Mouse (Mus musculus) midbrain, postnatal 0 days (tissue): ENCODE results near the gene Fubp1. TPM values are rescaled to one million over a fixed set of nuclear protein-coding genes. Genes with fewer than 3 reads are reported as not detected.
"Not testable (repeated sequence)": the region's sequence is repeated elsewhere in the genome, so short reads cannot be mapped to it uniquely, and the experiment has no call there.

Source experiments
- ATAC-seq: fragments of 200-750 bp; cut with Nextera tagmentation; 2 replicates; pipeline ENCODE4 v1.8.0; 2017; ENCODE audit warnings: moderate number of reproducible peaks, mild to moderate bottlenecking, moderate TSS enrichment, moderate library complexity; ENCODE audit not compliant: low FRiP score
- DNase-seq: peaks from one replicate; pipeline ENCODE4 v3.0.0-alpha.2; 2015; ENCODE audit warnings: low spot score
- H3K27ac ChIP-seq: fragments of 300-500 bp; sonication (generic); 2 replicates; pipeline ENCODE4 v1.5.1; 2014; ENCODE audit warnings: low read depth, mild to moderate bottlenecking, low read length, mixed read lengths
- H3K27me3 ChIP-seq: fragments of 300-500 bp; sonication (generic); 2 replicates; pipeline ENCODE4 v1.6.1; 2014; ENCODE audit warnings: low read length, control low read depth, mixed read lengths; ENCODE audit not compliant: insufficient read depth
- H3K36me3 ChIP-seq: fragments of 300-500 bp; sonication (generic); 2 replicates; pipeline ENCODE4 v1.6.1; 2014; ENCODE audit warnings: low read length, control low read depth, mixed read lengths; ENCODE audit not compliant: insufficient read depth
- H3K4me1 ChIP-seq: fragments of 300-500 bp; sonication (generic); 2 replicates; pipeline ENCODE4 v1.6.1; 2014; ENCODE audit warnings: mild to moderate bottlenecking, control low read depth, antibody characterized with exemption, low read length, mixed read lengths; ENCODE audit not compliant: insufficient read depth
- H3K4me2 ChIP-seq: fragments of 300-500 bp; sonication (generic); 2 replicates; pipeline ENCODE4 v1.6.1; 2014; ENCODE audit warnings: low read depth, mild to moderate bottlenecking, low read length, mixed read lengths; ENCODE audit not compliant: poor library complexity, severe bottlenecking
- H3K4me3 ChIP-seq: fragments of 300-500 bp; sonication (generic); 2 replicates; pipeline ENCODE4 v1.5.1; 2014; ENCODE audit warnings: low read depth, mild to moderate bottlenecking, low read length, moderate library complexity
- H3K9ac ChIP-seq: fragments of 300-500 bp; sonication (generic); replicated peaks from 2 replicates; pipeline ENCODE4 v1.6.1; 2014; ENCODE audit warnings: mild to moderate bottlenecking, low read length, moderate library complexity, mixed read lengths; ENCODE audit not compliant: poor library complexity, severe bottlenecking
- H3K9me3 ChIP-seq: fragments of 300-500 bp; sonication (generic); 2 replicates; pipeline ENCODE4 v1.6.1; 2016; ENCODE audit warnings: low read length, control low read depth
- CTCF ChIP-seq: IDR thresholded peaks from 2 replicates; pipeline ENCODE4 v1.5.1; 2016; ENCODE audit warnings: antibody characterized with exemption, mild to moderate bottlenecking
- WGBS: fragments of 180-500 bp; shearing (Covaris S2); extraction: QIAGEN DNeasy Blood & Tissue Kit; methylation state at CpG from one replicate; pipeline ENCODE4 v1.1.7; 2014; 5-methylcytosine and 5-hydroxymethylcytosine counted together
- polyA plus RNA-seq: library from polyadenylated mRNA; unstranded; fragments of >200 nt; fragmentation: Nextera tagmentation; extraction: Ambion mirVana; gene quantifications from 2 replicates; pipeline ENCODE4 v1.2.1, GENCODE M21; 2015
- total RNA-seq: library from RNA; depleted of rRNA; stranded (reverse); fragments of >200 nt; gene quantifications from 2 replicates; pipeline ENCODE4 v1.2.3, GENCODE M21; 2014

Fubp1 gene
- total and polyA plus RNA-seq, 2 experiments from 2014 or later, result 127 to 183 TPM

DNA sequence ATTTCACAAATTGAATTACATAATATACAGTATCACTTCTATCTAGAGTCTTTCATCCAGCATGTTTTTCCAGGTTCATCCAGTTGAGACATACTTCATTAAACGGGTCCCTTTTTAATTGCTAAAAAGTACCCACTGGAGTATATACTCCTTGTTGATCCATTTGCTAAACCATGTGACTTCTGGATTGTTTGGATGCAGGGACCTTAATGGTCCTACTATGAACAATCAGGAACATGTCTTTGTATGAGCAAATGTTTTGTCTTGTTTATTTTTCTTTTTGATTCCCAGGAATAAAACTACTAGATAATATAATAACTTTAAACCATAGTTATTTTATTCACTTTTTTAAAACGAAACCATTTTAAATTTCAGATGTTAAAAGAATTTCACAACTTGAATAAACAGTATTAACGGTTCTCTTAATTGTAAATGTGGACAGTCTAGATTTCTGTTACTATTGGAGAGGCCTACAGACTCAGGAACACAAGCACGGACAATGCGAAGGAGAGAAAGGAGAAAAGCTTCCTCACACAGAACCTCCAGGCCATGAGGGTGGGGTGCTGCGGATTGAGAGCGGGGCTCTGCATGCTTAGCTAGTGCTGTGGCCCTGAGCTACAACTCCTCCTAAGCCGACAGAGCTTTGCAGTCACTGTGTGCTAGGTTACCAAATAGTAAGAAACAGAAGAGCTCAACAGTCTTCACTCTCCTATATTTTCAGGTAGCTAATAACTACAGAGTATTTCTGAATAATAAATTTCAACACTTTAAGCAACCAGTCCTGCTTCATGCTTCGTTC, 19.3 kb upstream of the Fubp1 start:
- no peak overlapping the region for H3K9ac ChIP-seq
- DNase-seq, result no peak
- 0 out of 2 replicates have a peak, but pooled peaks cover 4% of the 10 kb centered on the region for H3K4me1 ChIP-seq
- H3K4me2 ChIP-seq, result peak overlapping the region; percentile 40
- TF ChIP-seq CTCF, result no peak
- no peaks in the 10 kb centered on the region for H3K9me3 ChIP-seq
- ATAC-seq, result no peak
- H3K27ac ChIP-seq, result no peak overlapping the region
- 74% methylated on average over 9 of the region's 9 CpGs for WGBS
- no peaks in the 10 kb centered on the region for H3K36me3 ChIP-seq
- H3K4me3 ChIP-seq, result no peak overlapping the region
- H3K27me3 ChIP-seq, result no peaks in the 10 kb centered on the region

DNA sequence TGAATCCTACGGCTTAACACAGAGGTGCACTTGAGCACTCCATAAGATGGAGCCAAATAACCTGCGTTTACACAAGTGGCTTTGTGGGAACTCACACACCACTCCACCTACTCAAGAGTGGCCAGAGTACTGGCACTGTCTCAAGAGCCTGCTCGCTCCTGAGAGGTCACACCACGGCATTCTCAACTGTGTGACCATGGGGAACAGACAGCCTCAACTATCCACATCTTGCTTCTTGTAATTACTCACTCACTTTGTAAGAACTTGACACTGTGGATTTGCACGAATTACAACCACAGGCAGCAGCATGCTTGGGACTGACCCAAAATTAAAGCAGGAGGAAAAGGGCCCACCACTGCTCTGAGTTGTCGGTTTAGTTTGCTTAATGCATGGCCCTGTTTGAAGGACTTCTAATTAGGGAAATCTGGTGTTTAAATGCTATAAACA, 18.4 kb upstream of the Fubp1 start:
- Histone ChIP-seq H3K4me3 (peak overlapping the region; percentile 39), H3K27me3 (no peaks in the 10 kb centered on the region), H3K9me3 (no peaks in the 10 kb centered on the region), H3K9ac (no peak overlapping the region), H3K27ac (no peak overlapping the region), H3K36me3 (no peaks in the 10 kb centered on the region), H3K4me2 (peak overlapping the region; percentile 48), H3K4me1 (0 out of 2 replicates have a peak, but pooled peaks cover 4% of the 10 kb centered on the region)
- DNase-seq (peak; percentile 19), ATAC-seq (no peak)
- TF ChIP-seq CTCF, result no peak
- WGBS, result 54% methylated on average over 6 of the region's 6 CpGs

DNA sequence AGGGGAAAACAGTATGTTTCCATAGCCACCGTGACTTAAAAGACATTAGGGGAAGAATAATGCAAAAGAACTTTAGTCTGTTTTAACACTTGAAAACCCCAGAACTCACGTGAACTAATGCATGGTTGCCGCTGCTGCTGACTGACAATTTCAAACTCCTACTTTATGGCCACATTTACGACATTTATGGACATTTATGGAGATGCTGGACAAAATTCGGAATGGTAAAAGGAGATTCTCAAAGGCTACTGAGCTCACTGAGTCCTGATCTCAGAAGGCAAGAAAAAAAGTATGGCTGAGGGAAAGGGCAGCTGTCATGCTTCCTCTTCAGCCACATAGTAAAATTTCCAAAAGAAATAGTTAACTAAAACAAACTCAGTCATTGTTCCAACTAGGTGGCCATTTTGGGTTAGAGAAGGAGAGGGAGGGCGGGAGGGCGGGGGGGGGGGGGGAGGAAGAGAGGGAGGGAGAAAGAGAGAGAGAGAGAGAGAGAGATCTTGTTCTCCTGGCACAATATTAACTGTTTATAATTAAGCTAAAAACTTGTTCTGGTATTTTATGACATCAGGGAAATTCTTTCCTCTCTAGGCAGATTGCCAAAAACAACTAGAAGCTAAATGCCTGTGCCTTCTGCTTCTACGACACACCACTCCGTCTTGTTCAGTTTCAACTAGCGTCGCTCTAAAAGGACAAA, 17.8 kb upstream of the Fubp1 start:
- H3K4me1 ChIP-seq, result 0 out of 2 replicates have a peak, but pooled peaks cover 4% of the 10 kb centered on the region
- no peak overlapping the region for H3K27ac ChIP-seq
- 39% methylated on average over 10 of the region's 11 CpGs for WGBS
- H3K4me3 ChIP-seq, result peak overlapping the region; percentile 39
- DNase-seq (peak; percentile 46), ATAC-seq (no peak)
- TF ChIP-seq CTCF, result no peak
- H3K9me3 ChIP-seq, result no peaks in the 10 kb centered on the region
- H3K36me3 ChIP-seq, result no peaks in the 10 kb centered on the region
- H3K27me3 ChIP-seq, result no peaks in the 10 kb centered on the region
- peak overlapping the region; percentile 62; the same call in 1 of the 2 replicates for H3K9ac ChIP-seq
- peak overlapping the region; percentile 48 for H3K4me2 ChIP-seq

DNA sequence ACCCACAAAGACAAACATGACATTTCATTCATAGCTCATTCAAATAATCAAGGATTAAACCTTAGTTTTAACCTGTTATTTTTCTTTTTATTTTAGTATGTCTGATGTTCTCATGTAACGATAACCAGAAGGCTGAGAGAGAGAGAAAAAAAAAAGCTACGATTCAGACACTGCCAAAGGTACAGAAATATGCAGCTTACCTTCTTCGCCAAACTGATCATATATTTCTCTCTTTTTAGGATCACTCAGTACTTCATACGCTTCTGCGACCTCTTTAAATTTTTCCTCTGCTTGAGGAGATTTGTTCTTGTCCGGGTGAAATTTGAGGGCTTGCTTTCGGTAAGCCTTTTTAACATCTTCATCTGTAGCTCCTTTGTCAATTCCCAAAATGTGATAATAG, 17.0 kb upstream of the Fubp1 start:
- WGBS, result 3% methylated on average over 7 of the region's 7 CpGs
- Histone ChIP-seq H3K9me3 (no peaks in the 10 kb centered on the region), H3K4me3 (peak overlapping the region; percentile 57), H3K27me3 (no peaks in the 10 kb centered on the region), H3K36me3 (no peaks in the 10 kb centered on the region), H3K4me2 (peak overlapping the region; percentile 50), H3K27ac (peak overlapping the region; percentile 73), H3K9ac (peak overlapping the region; percentile 53), H3K4me1 (0 out of 2 replicates have a peak, but pooled peaks cover 4% of the 10 kb centered on the region)
- TF ChIP-seq CTCF, result no peak
- DNase-seq, result no peak
- no peak for ATAC-seq

DNA sequence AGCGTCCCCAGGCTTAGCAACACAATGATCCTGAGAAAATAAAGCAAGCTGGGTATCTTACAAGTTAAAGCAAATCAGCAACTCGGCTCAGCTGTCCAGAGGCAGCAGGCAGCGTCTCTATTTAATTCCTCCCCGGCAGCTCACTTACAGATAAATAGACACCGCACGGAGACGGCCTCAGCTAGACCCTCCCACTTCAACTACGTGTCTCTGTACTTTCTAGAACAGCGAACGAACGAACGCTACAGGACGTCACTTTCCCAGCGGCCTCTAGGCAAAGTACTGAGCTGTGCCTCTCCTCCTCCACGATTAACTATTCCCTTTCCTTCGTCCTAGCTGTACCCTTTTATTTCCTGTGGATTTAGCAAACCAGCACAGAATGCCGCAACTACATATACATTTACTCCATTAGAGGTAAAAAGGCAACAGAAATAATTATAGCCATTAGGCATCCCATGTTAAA, 16.6 kb upstream of the Fubp1 start:
- TF ChIP-seq CTCF, result peak; percentile 31
- H3K27me3 ChIP-seq, result no peaks in the 10 kb centered on the region
- H3K4me1 ChIP-seq, result 0 out of 2 replicates have a peak, but pooled peaks cover 4% of the 10 kb centered on the region
- DNase-seq, result peak; percentile 97
- peak; percentile 97 for ATAC-seq
- H3K9ac ChIP-seq, result peak overlapping the region; percentile 53
- H3K9me3 ChIP-seq, result no peaks in the 10 kb centered on the region
- H3K4me2 ChIP-seq, result peak overlapping the region; percentile 50
- no peaks in the 10 kb centered on the region for H3K36me3 ChIP-seq
- peak overlapping the region; percentile 57 for H3K4me3 ChIP-seq
- H3K27ac ChIP-seq, result peak overlapping the region; percentile 73
- WGBS, result under 1% methylated on average over 17 of the region's 17 CpGs

DNA sequence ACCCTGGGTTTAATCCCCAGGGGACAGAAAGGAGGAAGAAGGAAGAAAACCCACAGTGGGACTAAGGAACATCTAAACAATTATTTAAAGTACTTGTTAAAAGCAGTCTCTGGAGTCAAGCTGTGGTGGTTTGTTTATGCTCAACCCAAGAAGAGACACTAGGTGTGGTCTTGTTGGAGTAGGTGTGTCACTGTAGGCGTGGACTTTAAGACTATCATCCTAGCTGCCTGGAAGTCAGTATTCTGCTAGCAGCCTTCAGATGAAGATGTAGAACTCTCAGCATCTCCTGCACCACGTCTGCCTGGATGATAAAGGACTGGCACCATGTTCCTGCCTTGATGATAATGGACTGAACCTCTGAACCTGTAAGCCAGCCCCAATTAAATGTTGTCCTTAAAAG, 13.0 kb upstream of the Fubp1 start:
- not testable (repeated sequence) for H3K9ac ChIP-seq, H3K4me3 ChIP-seq
- 48% methylated on average over 2 of the region's 2 CpGs for WGBS

More for the DNA sequence above, 13.0 kb upstream of the Fubp1 start:
- H3K4me2 ChIP-seq, H3K36me3 ChIP-seq, H3K27me3 ChIP-seq, H3K4me1 ChIP-seq, DNase-seq, H3K27ac ChIP-seq, ATAC-seq, H3K9me3 ChIP-seq: not testable (repeated sequence)
